In the genomic region with DNA sequence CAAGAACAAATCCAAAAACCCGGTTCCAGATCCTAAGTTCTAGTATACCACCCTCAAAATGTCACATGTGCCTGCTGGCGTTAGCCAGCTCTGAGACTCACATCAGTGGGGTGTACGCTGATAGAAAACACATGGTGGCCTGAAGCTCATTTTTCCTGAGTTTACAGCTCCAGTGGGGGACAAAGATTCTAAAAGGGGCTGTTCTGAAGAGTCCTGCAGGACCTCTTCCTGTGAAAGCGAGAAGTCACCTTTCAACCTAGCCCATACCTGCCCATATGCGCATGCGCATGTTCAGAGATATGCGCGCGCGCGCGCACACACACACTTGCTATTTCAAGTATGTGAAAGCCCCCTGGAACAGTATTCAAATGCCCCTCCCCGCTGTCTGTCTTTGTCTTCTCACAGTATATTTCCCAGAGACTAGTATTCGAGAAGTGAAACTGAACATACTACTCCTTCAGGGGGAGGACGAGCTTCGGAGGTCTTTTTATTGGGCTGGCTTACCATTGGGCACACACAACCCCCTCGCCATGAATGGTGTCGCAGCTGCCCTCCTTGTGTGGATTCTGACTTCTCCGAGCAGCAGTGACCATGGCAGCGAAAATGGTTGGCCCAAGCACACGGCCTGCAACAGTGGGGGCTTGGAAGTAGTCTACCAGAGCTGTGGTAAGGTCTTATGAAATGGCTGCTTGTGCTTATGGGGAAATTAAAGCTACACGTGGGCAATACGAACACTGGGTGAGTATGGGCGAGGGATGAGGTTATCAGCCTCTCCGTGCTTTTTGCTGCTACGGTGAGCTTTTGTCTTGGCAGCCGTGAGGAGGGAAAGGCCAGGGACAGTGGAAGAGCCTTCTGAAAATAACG, we compare ENCODE assay signal across 8 mouse cellular contexts. TPM values are rescaled to one million over a fixed set of nuclear protein-coding genes. Genes with fewer than 3 reads are reported as not detected.
DNase-seq lines count a peak whose midpoint lies in the region; ATAC-seq and TF ChIP-seq lines count a peak whose summit lies in the region.
"Had no signal": no experiment of that assay in that cellular context is flagged by ENCODE, and none has a peak within 500 bp of the region (broad histone marks: within the 10 kb centered on the region; RNA-seq: fewer than 3 reads in every experiment).

A gene (plus strand): TSS at position 300 of the 864 bp plus-strand sequence.

- ATAC-seq in erythroblast, adult 5-6 weeks (replicated peaks; ENCODE audit: low FRiP score, poor library complexity, severe bottlenecking), result no peak
- ATAC-seq in lung, postnatal 0 days, result peak; percentile 76
- no peak for ATAC-seq in stomach, embryonic 16.5 days (ENCODE audit: insufficient read depth, low FRiP score)

- no peak within 1 kb of the TSS for H3K4me2 ChIP-seq in lung, postnatal 0 days (replicated peaks; ENCODE audit: low read depth, low read length)
- H3K4me2 ChIP-seq in stomach, embryonic 16.5 days (ENCODE audit: low read depth, low read length), result no peak within 1 kb of the TSS

- WGBS in lung, postnatal 0 days, result 82% methylated on average over 28 of the region's 28 CpGs
- 89% methylated on average over 28 of the region's 28 CpGs for WGBS in stomach, embryonic 16.5 days

- peaks cover 7% of the 10 kb centered on the region for H3K4me1 ChIP-seq in testis, adult 2 months (ENCODE audit: control insufficient read depth, insufficient read depth, low read length)
- no peaks in the 10 kb centered on the region for H3K4me1 ChIP-seq in lung, postnatal 0 days (ENCODE audit: insufficient read depth, low read depth, low read length)
- no peaks in the 10 kb centered on the region for H3K4me1 ChIP-seq in stomach, embryonic 16.5 days (ENCODE audit: control insufficient read depth, insufficient read depth, low read length)

- no peaks in the 10 kb centered on the region for H3K9me3 ChIP-seq in lung, postnatal 0 days (ENCODE audit: low read length)
- no peaks in the 10 kb centered on the region for H3K9me3 ChIP-seq in stomach, embryonic 16.5 days (replicated peaks; ENCODE audit: control insufficient read depth, low read length)

- peak within 1 kb of the TSS; percentile 58 for H3K4me3 ChIP-seq in testis, adult 2 months (ENCODE audit: control insufficient read depth, low read depth, low read length)
- no peak within 1 kb of the TSS for H3K4me3 ChIP-seq in lung, postnatal 0 days (ENCODE audit: low read depth, low read length)
- no peak within 1 kb of the TSS for H3K4me3 ChIP-seq in stomach, embryonic 16.5 days (replicated peaks; ENCODE audit: low read length)

- no peak within 1 kb of the TSS for H3K9ac ChIP-seq in lung, postnatal 0 days (replicated peaks; ENCODE audit: low read depth)
- H3K9ac ChIP-seq in stomach, embryonic 16.5 days (ENCODE audit: low read length), result no peak within 1 kb of the TSS

- no peak within 1 kb of the TSS for H3K27ac ChIP-seq in testis, adult 2 months (ENCODE audit: control insufficient read depth, insufficient read depth, low read depth, low read length)
- H3K27ac ChIP-seq in lung, postnatal 0 days (ENCODE audit: low read length), result peak within 1 kb of the TSS; percentile 64
- no peak within 1 kb of the TSS; the same call in 1 of the 2 replicates for H3K27ac ChIP-seq in stomach, embryonic 16.5 days (ENCODE audit: low read length)

- H3K27me3 ChIP-seq in testis, adult 2 months (ENCODE audit: control insufficient read depth, insufficient read depth, low read length), result no peaks in the 10 kb centered on the region
- no peaks in the 10 kb centered on the region for H3K27me3 ChIP-seq in lung, postnatal 0 days (replicated peaks; ENCODE audit: insufficient read depth, low read length)
- H3K27me3 ChIP-seq in stomach, embryonic 16.5 days (ENCODE audit: control insufficient read depth, insufficient read depth, low read length), result no peaks in the 10 kb centered on the region

- peak; percentile 30; the same call in 1 of the 2 replicates for TF ChIP-seq EP300 in lung, postnatal 0 days (IDR thresholded peaks at IDR 0.05)

- no peak for TF ChIP-seq CTCF in testis, adult 2 months (IDR thresholded peaks at IDR 0.05; ENCODE audit: control insufficient read depth, insufficient read depth, insufficient replicate concordance, low read depth, low read length)
- no peak for TF ChIP-seq CTCF in lung, postnatal 0 days (IDR thresholded peaks at IDR 0.05)

- TF ChIP-seq POLR2A in testis, adult 2 months (IDR thresholded peaks at IDR 0.05; ENCODE audit: control insufficient read depth, low read depth, low read length), result no peak

- H3K36me3 ChIP-seq in testis, adult 2 months (ENCODE audit: control insufficient read depth, insufficient read depth, low read length), result no peaks in the 10 kb centered on the region
- H3K36me3 ChIP-seq in lung, postnatal 0 days (ENCODE audit: insufficient read depth, low read length), result no peaks in the 10 kb centered on the region
- no peaks in the 10 kb centered on the region for H3K36me3 ChIP-seq in stomach, embryonic 16.5 days (ENCODE audit: control insufficient read depth, insufficient read depth, low read length)

- no peak for DNase-seq in testis, postnatal 10 days (ENCODE audit: low spot score)
- DNase-seq in lung, postnatal 0 days (ENCODE audit: low spot score), result peak; percentile 70
- DNase-seq in right cerebral cortex, postnatal 14 days, result no peak
- DNase-seq in layer of hippocampus, adult 18-20 months (ENCODE audit: low spot score in 2 of 2), result no peak
- DNase-seq: kidney, adult 2 months had no signal

RNA-seq across cellular contexts. Expression of the gene that starts here (rescaled TPM):
- 0.48 and 0.75 TPM in 2 replicates for polyA plus RNA-seq in testis, adult 2 months (2012; rRNA removed)
- 34.8 and 78.8 TPM in 2 replicates for total RNA-seq in erythroblast, adult 5-6 weeks (2015; ENCODE audit: low replicate concordance)
- total RNA-seq in erythroblast, adult 5-6 weeks (2017; ENCODE audit: low replicate concordance), result 19.9 and 22.2 TPM in 2 replicates
- polyA plus RNA-seq in lung, postnatal 0 days (2015; fragmentation: Nextera tagmentation; extraction: Ambion mirVana), result 13.8 and 15.5 TPM in 2 replicates
- 10.1 and 10.2 TPM in 2 replicates for polyA plus RNA-seq in stomach, embryonic 16.5 days (2015; fragmentation: Nextera tagmentation; extraction: Ambion mirVana)
- total RNA-seq in layer of hippocampus, adult 18-20 months (2021), result 10 to 100 TPM in 1 of 2 experiments, 1 to 10 TPM in 1; 9.7 to 11.1 TPM
